Mouse (Mus musculus) embryo, embryonic 10.5 days (tissue): ENCODE measurements around the gene Fam71a.
"Not testable (repeated sequence)": the region's sequence is repeated elsewhere in the genome, so short reads cannot be mapped to it uniquely, and the experiment has no call there.

Experiments
- DNase-seq: peaks from one replicate; pipeline ENCODE4 v3.0.0-alpha.2; 2015; ENCODE audit warnings: low spot score

Gene Fam71a

DNA sequence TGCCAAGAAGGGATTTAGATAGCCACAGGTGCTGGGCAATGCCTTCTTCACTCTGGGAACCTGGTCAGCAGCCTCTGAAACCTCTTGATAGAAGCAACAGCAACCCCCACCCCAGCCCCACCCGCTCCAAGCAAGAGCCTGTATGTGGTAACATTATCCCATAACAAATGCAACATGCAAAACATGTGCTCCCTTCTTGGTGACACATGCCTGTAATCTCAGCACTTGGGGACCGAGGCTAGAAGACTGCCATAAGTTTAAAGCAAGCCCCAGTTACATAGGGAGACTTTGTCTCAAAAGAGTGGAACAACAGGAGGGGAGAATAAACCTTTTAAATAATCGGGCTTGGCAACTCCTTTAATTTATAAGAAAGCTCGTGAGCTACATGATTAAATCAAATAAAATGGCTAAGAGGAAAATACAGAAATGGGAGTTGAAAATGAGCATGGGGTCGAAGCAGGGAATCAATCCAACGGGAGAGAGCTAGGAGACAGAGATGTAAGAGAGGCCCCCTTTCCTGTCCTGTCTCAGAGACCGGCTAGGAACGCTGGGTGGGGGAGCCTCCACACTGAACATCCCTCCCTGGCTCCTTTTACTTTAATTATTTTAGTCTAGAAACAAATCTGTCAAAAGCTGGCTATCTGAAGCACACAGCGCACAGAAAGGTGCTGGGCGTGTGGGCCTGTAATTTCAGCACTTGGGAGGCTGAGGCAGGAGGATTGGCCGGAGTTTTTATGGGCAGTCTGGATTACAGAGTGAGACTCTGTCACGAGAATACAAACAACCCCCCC lies 17.0 kb upstream of the Fam71a start:
- no peak for DNase-seq

DNA sequence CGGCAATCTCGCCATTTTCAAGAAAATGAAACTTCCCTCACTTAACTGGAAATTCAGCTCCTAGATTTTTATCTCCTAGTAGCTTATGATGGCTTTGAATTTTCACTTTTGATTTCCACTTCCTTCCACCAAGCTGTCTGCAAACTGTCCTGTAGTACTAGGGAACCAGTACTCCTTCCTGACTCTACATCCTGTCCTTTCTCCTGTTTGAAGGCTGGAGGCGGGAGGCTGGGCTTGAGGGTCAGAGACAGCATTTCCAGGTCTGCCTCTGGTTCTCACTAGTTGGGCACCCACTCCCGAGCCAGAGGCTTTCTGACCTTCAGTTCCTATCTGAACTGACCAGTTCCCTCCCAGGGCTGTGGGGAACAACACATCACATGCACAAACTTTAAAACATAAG lies 15.8 kb upstream of the Fam71a start:
- DNase-seq: no peak

DNA sequence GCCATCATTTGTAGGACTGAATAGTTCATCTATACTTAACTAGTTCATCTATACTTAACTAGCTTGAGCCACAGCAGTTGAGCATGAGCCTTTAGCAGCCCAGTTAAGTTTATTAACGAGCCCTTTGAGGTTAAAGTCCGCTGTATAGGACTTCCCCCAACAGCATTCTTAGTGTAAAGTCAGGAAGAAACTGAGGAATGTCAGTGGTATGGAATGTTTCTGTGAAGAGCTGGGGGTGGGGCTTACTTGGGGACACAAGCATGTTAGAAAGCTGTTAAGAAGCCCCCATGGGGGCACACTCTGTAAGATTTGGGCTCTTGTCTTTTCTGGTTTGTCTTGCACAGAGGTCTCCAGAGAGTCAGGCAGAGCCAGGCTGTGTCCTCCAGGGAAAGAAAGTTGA lies 15.2 kb upstream of the Fam71a start:
- DNase-seq: peak; percentile 29

DNA sequence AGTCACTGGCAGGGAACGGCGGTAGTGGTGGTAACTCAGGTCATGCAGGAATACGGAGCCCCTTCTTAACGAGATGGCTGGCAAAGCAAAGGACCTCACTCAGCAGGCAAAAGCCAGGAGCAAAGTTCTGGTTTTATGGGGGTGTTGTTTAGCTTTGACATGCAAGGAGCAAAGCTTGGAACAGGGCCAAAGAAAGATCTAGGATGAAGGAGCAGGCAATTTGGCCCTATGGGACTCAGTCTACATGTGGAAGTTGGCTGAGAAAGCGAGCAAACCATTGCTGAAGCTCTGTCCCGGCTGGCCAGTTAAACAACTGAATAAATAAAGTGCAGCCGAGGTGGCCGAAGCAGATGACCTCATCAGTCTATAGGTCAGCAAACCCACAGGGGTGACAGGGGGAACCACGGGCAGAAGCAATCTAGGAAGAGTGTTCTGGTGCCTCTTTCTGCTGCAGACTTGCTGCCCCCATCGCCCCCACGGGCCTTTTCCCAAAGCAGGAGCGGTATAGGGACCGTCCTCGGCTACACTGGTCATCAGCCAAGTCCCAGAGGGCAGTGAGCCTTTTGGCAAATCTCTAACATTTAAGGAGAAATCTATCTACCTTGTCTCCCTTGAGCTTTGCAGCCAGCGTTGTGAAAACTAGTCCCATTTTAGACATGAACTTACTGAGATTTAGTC lies 14.0 kb upstream of the Fam71a start:
- peak; percentile 58 for DNase-seq

DNA sequence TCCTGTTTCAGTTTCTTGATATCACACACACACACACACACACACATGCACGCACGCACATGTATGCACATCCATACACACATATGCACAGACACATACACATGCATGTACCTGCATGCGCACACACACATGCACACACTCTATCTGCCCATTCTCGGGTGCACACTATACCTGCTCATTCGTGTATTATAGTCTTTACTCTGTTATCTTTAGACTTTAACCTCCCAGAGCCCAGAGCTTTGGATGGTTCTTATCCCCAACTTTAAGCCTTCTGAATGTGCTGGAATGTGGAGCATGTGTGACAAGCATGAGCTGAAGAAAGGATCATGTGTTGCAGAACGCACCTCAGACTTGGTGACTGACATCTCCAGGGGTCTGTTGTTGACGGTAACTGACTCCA lies 12.3 kb upstream of the Fam71a start:
- no peak for DNase-seq

DNA sequence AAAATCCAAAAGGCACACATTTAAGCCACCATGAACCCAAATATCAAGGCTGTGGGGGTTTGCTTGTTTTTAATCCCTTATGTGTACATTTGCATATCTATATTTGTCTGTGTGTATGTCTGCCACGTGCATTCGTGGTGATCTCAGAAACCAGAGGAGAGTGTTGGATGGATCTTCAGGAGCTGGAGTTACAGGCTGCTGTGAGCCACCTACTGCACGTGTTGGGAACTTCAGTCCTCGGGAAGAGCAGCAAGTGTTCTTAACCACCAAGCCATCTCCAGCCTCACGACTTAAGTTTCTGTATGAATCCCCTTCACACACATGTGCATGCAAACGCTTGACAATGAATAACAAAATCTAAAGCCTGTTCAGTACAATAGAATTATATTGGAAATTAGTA lies 7.9 kb upstream of the Fam71a start:
- peak; percentile 60 for DNase-seq

DNA sequence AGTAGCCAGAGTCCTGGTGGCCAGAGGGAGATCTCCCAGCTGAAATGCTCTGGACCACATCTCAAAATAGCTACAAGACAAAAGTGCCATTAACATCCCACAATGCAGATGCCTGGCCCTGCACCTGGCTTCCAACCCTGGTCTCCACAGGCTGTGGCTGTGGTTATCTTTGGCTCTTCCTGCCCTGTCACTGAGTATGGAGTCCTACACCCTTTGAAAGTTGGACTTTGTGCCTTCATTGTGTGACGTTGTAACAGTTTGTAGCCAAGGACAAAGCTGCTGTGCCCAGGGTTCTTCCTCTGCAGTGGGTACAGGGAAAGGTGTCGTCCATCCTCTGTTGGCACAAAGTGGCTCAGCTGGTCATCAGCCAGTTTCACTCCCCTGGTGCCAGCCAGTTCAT lies 5.8 kb upstream of the Fam71a start:
- no peak for DNase-seq

DNA sequence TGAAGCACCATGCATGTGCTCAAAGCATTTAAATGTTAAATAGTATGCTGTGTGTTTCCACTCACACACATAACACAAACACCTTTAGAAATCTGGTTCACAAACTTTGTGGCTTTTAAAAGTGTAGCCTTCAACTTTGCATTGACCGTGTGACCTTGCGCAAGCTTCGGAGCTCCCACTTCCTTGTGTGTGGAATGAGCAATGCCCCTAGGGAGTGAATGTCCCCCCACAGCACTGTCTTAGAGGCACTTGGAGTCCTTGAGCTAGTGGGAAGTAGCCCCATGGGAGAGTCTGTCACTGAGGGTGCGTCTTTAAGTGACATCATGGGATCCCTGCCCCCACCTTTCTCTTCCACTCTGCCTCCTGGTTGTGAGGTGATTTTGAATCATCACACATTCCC lies 1.6 kb upstream of the Fam71a start:
- DNase-seq: no peak

DNA sequence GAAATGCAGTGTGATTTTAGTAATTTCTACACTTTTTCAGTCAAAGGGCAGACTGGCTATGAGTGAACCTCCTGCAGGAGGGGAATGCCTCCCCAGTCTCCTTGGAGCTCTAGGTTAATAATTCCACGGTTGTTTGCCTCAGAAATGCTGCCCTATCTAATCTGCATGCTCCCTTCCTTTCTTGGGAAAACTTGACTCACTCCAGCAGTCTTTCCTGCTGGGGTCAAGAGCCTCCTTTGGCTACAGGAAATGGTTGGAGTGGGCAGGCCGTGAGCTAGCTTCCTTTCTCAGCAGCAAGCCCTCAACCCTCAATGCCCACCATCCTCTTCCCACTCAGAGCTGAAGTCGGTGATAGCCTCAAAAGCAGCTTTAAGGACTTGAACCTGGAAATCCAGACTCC lies 10.3 kb downstream of the Fam71a start:
- DNase-seq: no peak

DNA sequence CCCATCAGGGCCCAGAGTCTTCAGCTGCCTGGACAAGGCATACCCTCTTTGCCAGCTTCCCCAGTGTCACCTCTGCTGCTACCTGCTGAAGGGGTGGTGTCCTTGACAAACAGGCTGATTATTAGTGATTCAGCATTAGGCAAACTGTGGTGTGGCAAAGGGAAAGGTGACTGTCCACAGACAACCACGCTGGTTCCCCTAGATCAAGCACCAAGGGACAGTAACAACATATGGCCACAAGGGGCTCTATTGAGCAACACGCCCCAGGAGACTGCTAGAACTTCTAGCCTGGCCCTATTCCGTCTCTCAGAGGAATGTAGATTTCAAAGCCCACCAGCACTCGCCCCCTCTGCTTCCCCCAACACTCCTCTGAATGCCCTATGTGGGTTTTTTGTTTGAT lies 11.6 kb downstream of the Fam71a start:
- peak; percentile 77 for DNase-seq

DNA sequence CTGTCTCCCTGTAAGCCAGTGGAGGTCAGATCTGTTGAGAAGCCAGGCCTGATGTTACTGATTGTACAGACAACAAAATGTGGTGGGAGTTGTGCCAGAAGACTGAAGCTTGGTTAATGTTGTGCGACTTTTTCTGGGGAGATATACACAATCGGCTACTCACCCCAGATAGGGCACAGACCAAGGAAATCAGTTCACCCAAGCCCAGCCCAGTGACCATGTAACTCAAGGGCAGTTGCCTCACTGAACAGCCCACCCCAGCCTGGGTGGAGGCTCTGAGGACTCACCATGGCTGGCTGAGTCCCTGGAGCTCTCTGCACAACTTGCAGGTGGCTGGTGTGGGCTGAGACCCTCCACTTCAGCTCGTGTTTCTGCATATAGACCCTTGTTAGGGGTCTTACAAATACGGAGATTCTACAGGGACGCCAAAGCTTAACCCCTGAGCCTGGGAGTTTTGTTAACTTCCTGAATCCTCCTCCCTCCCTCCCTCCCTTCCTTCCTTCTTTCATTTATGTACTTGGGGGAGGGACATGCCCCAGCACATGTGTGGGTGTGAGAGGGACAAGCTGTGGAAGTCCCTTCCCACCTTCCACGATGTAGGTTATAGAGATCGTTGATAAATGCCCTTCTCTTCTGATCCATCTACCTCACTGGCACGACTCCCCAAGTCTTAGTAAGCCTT lies 13.6 kb downstream of the Fam71a start:
- no peak for DNase-seq

DNA sequence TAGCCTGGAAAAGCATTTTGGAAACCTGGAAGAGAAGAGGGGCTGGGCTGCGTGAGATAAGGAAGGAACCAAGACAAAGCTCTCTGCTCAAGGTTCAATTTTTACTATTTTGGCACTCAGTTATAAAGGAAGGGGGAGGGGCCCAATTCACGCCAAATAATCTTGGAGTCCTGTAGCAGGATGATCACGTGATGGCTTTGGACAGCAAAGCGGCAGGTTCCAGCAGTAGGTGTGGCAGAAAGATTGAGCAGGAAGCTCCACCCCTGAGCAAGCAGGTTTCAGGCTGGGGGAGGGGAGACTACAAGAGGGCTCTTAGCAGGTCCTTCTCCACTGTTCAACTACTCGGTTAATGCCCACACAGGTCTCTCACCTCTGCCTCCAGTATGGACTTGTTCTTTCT lies 15.1 kb downstream of the Fam71a start:
- DNase-seq: not testable (repeated sequence)

DNA sequence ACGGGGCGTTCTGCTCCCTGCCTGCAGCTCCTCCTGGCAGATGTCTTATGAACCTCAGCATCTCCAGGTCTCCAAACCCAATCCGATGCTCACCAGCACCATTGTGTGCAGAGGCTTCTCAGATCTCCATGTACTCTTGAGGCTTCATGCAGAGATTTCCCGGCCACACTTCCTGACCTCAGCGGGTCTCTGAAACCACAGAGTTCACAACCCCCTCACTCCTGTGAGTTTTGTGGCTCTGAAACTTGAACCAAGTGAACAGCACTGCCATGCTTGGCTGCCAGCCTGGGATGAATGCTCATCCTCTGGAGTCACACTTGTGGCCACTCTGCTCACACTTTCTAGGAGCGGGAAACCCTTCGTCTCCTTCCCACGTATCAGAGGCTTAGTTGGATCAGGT lies 23.6 kb downstream of the Fam71a start:
- DNase-seq: no peak

DNA sequence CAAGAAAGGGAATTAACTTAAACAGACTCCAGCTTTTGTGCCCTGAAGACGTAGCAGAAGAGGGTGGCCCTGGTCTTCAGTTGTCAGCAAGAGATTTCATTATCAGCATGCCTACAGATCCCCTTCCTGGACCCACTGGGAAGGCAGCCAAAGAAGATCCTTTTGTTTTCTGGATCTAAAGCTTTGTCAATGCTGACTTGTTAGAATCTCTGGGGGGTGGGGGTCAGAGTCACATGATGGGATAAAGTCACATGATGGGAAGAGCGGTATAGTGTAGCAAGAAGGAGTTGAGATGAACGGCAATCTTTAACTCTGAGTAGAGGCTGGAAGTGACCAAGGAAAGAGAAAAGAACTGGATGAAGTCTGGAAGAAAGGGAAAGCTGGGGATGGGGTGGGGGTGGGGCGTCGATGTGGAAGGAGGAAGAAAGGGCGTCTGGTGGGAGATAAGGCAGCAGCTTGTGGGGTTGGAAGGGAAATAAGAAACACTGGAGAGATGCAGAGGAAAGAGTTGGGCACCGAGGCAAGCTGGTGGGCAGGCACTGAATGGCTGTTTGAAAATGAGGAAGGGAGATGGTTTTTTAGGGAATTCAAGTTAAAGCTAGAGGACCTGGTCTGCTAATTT lies 25.6 kb downstream of the Fam71a start:
- no peak for DNase-seq

DNA sequence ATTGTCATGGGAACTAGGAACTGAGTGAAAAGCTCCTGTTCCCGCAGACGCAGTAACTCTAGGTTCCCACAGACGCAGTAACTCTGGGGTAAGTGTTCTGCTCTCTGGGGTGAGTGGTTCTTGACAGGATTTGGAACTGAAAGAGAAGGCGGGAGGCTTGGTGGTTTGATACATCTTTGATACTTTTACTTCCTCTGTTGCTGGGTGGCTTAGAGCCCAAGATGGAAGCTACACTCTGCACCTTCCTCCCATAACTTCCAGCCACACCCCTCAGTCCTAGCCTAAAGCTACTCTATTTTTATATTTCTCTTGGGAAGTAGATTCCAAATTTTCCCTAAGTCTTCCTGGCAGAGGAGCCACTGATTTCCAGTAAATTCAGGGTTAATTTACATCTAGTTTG lies 26.2 kb downstream of the Fam71a start:
- no peak for DNase-seq

DNA sequence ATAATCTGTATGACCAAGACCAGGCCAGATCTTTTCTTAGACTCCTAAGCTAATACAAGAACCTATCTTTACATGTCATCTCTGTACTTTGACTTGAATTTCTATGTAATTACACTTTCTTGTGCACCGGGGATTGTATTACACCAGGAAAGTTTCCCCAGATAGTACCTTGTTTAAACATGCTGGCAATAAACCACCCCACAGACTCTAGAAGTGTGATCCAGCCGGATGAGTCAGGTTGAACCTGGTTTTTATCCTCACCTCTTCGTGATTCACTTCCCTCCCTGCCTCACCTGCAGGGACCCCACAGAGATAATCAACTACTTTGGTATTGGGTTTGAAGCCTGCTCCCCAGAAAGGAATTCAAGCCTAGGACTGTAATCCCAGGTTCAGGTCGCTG lies 29.2 kb downstream of the Fam71a start:
- no peak for DNase-seq

DNA sequence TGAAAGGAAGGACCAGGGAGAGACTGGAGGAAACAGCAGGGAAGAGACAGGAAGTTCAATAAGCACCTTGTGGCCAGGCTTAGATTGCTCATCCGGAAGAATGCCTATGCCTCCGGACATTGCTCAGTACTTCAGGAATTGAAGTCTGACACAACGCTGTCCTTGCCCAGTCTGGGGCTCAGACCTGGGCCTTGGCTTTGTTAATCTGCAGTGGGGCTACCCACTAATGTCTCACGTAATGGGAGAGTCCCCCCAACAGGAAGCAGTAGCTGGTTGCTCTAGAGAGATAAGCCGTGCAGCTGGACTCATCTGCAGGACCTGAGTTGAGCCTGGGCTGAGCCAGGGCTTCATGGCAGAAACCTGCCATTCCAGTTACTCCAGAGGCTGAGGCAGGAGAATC lies 31.7 kb downstream of the Fam71a start:
- no peak for DNase-seq

DNA sequence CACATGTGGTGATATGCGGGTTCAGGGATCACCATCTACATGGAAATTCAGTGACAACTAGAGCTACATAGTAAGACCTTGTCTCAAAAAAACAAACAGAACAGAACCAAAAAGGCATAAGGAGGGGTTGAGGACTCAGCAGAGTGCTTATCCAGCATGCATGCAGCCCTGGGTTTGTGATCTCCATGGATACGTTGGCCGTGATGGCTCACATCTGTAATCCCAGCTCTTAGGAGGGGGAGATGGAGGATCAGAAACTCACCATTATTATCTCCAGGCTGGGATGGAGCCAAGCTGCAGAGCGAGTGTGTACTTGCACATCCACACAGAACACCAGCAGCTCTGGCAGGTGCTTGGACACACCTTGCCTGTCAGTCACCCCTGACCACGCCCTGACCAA lies 32.4 kb downstream of the Fam71a start:
- DNase-seq: no peak

DNA sequence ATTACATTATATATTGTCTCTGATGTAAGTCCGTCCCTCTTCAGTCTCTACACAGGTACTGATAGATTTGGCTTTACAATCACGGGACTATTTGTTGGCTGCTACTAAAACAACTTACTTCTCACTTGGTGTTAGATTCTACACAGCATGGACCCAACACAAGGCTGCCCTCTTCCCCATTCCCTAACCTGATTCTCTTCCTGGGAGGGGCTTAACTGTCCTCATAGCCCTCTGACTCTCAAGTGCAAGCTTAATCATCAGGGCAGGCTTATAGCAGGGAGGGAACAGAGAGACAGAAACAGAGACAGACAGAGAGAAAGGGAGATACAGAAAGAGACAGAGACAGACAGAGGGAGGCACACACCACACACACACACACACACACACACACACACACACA lies 32.9 kb downstream of the Fam71a start:
- no peak for DNase-seq

DNA sequence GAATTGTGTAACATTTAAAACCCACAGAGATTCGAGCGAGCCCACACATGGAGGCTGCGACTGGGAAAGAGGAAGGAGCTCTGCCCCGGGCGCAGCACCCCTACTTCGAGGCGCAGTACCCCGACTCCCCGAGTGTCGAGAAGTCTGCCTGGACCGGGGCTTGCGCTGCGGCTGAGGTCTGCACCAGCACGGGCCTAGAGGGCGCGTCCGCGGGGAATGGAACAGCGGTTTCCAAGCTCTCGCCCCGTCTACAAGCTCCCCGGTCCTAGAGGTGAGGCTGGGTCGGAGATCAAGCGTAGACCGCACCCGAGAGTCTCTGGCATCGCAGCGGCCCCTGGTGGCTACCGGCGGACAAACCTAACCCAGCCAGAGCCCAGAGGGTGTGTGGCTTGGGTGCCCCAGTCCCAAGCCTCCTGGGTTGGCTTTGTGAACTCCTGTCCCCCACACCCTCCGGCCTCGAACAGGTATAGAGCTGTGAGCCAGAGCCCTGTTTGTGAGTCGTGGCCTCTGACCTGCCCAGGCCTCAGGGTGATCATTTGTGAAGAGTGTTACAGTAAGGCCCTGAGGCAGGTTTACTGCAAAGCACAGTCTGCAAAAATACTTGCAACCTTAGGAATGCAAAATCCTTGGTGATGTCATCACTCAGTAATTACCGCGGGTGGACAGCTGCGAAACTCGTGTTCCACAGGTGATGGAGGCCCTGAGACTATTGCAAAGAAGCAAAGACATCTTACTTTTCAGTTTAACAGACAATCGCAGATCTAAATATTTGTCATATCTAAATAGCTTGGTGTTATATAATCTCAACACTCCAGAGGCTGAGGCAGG lies 38.6 kb downstream of the Fam71a start:
- peak; percentile 83 for DNase-seq

DNA sequence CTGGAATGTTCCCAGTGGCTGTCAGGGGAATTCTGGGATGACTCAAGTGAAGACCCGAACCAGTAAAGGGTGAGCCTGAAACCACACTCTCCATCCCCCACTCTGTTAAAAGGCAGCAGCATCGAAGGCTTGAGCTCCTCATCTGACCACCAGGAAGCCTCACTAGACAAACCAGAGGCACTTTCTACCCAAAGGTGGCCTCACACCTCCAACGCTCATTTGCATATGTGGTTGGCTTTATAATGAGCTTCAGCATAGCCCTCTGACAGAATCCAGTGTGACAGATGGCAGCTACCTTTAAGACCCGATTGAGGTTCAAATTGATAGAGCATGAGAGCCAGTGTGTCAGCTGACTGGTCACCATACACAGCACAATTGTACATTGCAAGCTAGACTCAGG lies 40.3 kb downstream of the Fam71a start:
- no peak for DNase-seq

DNA sequence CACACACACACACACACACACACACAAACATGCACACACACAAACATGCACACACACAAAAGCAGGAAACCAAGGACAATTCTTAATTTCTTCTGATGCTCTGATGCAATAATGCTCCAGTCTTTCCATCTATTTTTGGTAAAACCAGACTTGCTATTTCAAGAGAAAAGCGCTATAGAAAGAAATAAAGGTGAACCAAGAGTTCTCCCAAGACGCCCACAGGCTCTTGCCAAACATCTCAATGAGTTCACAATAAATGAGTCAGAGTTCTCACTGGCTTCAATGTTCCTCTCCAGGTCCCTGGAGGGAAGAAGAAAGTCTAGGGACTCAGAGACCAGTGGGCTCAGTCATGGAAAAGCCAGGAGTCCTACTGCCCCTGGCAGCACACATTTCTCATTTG lies 40.9 kb downstream of the Fam71a start:
- DNase-seq: no peak
